Mouse (Mus musculus) neural tube, embryonic 12.5 days (tissue): ENCODE measurements at regions not wholly inside any gene's neighbourhood (a gene's known extent, or its start where the extent isn't known, plus 50 kb on each side); places are given as distances from the start of the nearest gene placed in this dataset.

Source experiments
- ATAC-seq: fragments of 200-750 bp; cut with Nextera tagmentation; 2 replicates; pipeline ENCODE4 v1.8.0; 2017; ENCODE audit warnings: low read depth, mild to moderate bottlenecking, moderate TSS enrichment, moderate library complexity; ENCODE audit not compliant: low FRiP score
- H3K27ac ChIP-seq: fragments of 300-500 bp; sonication (generic); 2 replicates; pipeline ENCODE4 v1.5.1; 2016
- H3K27me3 ChIP-seq: fragments of 300-500 bp; sonication (generic); replicated peaks from 2 replicates; pipeline ENCODE4 v1.6.1; 2016; ENCODE audit warnings: mild to moderate bottlenecking
- H3K36me3 ChIP-seq: fragments of 300-500 bp; sonication (generic); 2 replicates; pipeline ENCODE4 v1.6.1; 2016; ENCODE audit warnings: mild to moderate bottlenecking
- H3K4me1 ChIP-seq: fragments of 300-500 bp; sonication (generic); 2 replicates; pipeline ENCODE4 v1.6.1; 2016
- H3K4me2 ChIP-seq: fragments of 300-500 bp; sonication (generic); replicated peaks from 2 replicates; pipeline ENCODE4 v1.6.1; 2016; ENCODE audit warnings: mild to moderate bottlenecking
- H3K4me3 ChIP-seq: fragments of 300-500 bp; sonication (generic); 2 replicates; pipeline ENCODE4 v1.5.1; 2016
- H3K9ac ChIP-seq: fragments of 300-500 bp; sonication (generic); 2 replicates; pipeline ENCODE4 v1.6.1; 2016; ENCODE audit warnings: mild to moderate bottlenecking
- H3K9me3 ChIP-seq: fragments of 300-500 bp; sonication (generic); 2 replicates; pipeline ENCODE4 v1.6.1; 2016; ENCODE audit warnings: mild to moderate bottlenecking
- WGBS: fragments of 180-500 bp; shearing (Covaris S2); methylation state at CpG from one replicate; pipeline ENCODE4 v1.1.7; 2016; 5-methylcytosine and 5-hydroxymethylcytosine counted together

DNA sequence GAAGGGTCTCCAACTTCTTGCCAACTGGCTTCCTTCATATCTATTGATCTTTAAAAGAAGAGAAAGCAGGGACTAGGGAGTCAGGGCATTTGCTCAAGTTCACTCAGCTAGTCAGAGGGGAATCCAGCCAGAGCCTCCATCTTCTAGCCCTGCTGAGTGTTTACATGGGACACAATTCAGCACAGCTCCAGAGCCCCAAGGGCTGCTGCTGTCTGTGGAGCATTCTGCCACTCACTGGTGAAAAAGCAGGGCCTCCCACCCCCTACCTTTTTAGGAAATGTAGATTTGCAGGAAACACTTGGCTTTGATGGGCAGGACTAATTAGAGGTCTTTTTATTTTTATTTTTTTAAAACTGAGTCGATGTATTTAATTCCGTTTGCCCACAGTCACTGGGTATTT lies 213.0 kb upstream of the Tle3 start:
- Histone ChIP-seq H3K9ac (no peak overlapping the region), H3K27me3 (peaks cover 6% of the 10 kb centered on the region; the same call in 1 of the 2 replicates), H3K36me3 (no peaks in the 10 kb centered on the region), H3K4me3 (no peak overlapping the region), H3K27ac (no peak overlapping the region), H3K9me3 (no peaks in the 10 kb centered on the region), H3K4me2 (no peak overlapping the region), H3K4me1 (peaks cover 29% of the 10 kb centered on the region)
- ATAC-seq = no peak
- WGBS = 94% methylated on average over 2 of the region's 2 CpGs

DNA sequence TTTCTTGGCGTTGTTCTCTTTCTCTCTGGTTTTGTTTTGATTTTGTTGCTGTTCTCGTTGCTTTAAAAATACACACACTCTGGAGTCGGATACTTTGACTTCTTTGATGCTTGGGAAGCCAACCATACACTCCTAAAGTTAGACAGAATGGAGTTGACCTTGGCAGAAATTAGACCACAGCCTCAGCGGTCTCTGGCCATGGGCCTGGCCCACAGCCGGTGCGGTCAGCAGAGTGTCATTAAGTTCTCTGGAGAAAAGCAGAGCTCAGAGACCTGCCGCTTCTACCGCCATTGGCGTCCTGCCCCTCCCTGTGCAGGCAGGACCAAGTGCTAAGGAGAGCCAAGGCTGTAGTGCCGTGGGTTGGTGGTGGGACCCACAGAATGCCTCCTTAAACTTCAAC lies 212.6 kb upstream of the Tle3 start:
- ATAC-seq = no peak
- Histone ChIP-seq H3K4me1 (peaks cover 29% of the 10 kb centered on the region), H3K4me3 (no peak overlapping the region), H3K27ac (no peak overlapping the region), H3K9ac (no peak overlapping the region), H3K9me3 (no peaks in the 10 kb centered on the region), H3K4me2 (no peak overlapping the region), H3K27me3 (peaks cover 6% of the 10 kb centered on the region; the same call in 1 of the 2 replicates), H3K36me3 (no peaks in the 10 kb centered on the region)
- 80% methylated on average over 10 of the region's 10 CpGs for WGBS

DNA sequence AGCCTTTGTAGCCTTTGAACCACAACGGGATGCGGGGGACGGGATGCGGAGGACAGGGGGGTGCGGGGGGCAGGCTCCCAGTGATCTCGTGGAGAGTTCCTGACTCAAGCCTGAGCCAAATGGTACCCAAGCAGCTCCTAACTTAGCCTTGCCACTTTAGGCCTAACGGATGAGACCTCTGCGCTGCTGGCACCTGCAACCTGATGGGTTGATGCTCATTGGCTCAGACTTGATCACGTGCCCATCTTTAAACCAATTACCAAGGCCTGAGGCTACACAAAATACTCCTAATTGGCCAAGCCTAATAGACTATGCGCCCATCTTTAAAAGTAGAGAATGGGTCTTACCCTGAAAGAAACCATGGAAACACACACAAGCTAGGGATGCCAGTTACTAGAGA lies 209.3 kb upstream of the Tle3 start:
- no peaks in the 10 kb centered on the region for H3K9me3 ChIP-seq
- no peak for ATAC-seq
- H3K4me3 ChIP-seq = no peak overlapping the region
- no peak overlapping the region for H3K4me2 ChIP-seq
- peaks cover 6% of the 10 kb centered on the region; the same call in 1 of the 2 replicates for H3K27me3 ChIP-seq
- H3K4me1 ChIP-seq = peaks cover 23% of the 10 kb centered on the region
- no peaks in the 10 kb centered on the region for H3K36me3 ChIP-seq
- 90% methylated on average over 10 of the region's 10 CpGs for WGBS
- H3K9ac ChIP-seq = no peak overlapping the region
- H3K27ac ChIP-seq = no peak overlapping the region

DNA sequence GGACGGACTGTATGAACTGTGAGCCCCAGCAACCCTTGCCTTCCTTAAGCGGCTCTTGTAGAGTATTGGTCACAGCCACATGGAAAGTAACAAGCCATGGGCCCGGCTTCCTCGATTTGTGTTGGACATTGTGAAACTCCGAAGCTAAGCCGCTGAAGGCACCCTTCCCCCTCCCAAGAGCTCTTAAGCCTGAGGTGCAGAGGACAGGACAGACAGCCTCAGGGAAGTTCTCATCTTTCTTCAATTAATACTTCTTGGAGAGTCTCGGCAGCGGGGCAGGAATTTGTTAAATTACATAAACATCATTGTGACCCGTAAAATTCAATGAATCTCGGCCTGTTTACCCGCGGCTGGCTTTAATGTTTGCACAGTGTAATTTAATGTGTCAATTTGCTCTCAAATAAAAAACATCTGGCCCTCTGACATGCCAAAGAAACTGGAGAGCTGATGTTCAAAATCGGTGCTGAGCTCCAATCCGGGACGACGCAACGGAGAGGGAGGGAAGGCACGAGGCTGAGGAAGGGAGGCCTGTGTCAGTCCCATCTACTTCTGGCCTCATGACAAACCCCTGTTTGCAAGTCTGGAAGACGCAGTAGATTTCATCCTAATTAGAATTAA lies 208.4 kb upstream of the Tle3 start:
- Histone ChIP-seq H3K9me3 (no peaks in the 10 kb centered on the region), H3K36me3 (no peaks in the 10 kb centered on the region), H3K27me3 (peaks cover 6% of the 10 kb centered on the region; the same call in 1 of the 2 replicates), H3K9ac (no peak overlapping the region), H3K4me1 (peaks cover 23% of the 10 kb centered on the region), H3K27ac (no peak overlapping the region), H3K4me2 (no peak overlapping the region), H3K4me3 (no peak overlapping the region)
- ATAC-seq = no peak
- 76% methylated on average over 19 of the region's 19 CpGs for WGBS

DNA sequence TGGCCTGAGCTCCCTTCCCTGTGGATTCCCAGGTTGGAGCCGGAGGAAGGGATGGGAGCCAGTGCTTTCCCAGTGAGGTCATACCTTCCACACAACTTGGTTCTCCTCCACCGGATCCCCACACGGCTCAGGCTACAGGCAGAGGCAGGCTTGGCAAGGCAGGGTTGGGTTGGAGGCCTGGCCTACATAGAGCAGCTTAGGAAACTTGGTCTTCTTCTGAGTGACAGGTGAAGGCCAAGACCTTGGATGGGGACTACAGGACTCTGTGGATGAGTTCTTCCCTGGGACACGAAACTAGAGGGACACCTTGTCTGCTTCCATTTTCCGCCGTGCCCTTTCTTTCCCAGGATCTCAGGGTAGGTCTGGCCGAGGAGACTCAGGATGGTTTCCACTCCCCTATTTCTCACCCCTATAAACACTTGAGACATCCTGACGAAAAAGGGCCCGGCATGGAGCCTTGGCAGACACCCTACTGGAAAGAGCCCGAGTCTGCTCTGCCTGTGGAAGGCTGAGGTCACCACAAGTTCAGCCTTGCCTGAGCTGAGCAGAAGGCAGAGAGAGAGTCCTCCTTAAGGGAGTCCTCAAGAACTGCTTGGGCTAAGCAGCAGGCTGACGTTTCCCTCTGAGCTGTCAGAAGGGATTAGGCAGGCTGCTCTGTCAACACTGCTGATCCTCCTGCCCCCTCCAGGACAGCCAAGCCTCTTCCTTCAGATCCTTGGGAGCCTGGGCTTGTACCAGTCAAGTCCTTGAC lies 207.5 kb upstream of the Tle3 start:
- H3K9ac ChIP-seq = no peak overlapping the region
- H3K4me1 ChIP-seq = peaks cover 23% of the 10 kb centered on the region
- H3K9me3 ChIP-seq = no peaks in the 10 kb centered on the region
- no peak for ATAC-seq
- H3K4me2 ChIP-seq = no peak overlapping the region
- WGBS = 74% methylated on average over 11 of the region's 11 CpGs
- H3K36me3 ChIP-seq = no peaks in the 10 kb centered on the region
- H3K27me3 ChIP-seq = peaks cover 4% of the 10 kb centered on the region; the same call in 1 of the 2 replicates
- H3K4me3 ChIP-seq = no peak overlapping the region
- H3K27ac ChIP-seq = no peak overlapping the region

DNA sequence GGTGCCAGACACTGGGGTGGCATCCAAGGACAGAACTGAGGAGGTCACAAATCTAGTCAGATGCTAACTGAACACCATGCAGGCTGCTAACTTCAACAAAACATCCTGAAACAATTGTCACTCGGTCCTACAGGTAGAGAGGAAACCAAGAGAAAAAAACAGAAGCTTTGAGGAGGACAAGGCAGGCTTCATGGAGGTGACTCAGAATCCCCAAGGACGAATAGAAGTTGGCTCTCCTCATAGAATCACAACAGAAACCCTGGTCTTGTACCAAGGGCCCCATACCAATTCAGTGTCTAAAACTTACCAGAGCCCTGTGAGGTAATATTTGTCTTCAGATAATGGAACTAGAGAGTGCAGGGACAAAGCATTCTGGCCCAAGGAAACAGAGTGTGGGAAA lies 206.1 kb upstream of the Tle3 start:
- no peaks in the 10 kb centered on the region for H3K9me3 ChIP-seq
- H3K4me1 ChIP-seq = peaks cover 23% of the 10 kb centered on the region
- H3K4me2 ChIP-seq = no peak overlapping the region
- H3K27ac ChIP-seq = no peak overlapping the region
- H3K27me3 ChIP-seq = no peaks in the 10 kb centered on the region
- no peaks in the 10 kb centered on the region for H3K36me3 ChIP-seq
- no peak overlapping the region for H3K4me3 ChIP-seq
- WGBS = 78% methylated on average over 2 of the region's 2 CpGs
- no peak for ATAC-seq
- H3K9ac ChIP-seq = no peak overlapping the region

DNA sequence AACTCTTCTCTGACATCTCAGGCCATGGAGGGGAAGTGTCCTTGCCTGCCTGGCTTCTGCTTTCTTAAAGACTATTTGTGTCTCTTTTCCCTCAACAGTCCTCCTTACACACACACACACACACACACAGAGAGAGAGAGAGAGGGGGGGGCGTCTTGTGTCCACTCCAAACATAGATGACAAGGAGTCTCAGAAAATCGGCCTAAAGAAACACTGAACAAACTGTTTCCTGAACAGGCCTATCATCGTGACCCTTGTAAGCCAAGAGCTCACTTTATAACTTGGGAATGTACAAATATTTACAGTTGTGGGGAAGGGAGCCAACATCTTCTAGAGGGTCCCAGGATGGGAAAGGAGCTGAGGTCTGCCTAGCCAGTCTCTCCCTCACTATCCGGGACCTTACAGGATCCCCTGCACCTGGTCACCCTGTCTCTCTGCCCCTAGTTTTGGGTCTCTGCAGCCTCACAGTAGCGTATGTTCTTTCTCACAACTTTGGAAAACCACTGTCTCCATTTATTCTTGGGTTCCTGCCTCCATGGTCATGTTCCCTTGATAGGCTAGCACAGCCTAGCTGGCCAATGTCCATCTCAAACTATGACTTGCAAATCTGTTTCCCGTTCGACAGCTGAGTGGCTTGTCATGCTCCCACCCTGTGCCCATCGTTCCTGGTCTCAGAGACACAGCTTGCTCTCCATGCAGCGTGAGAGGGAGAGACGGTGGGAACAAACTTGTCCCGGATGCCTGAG lies 204.9 kb upstream of the Tle3 start:
- no peak overlapping the region for H3K4me3 ChIP-seq
- H3K36me3 ChIP-seq = no peaks in the 10 kb centered on the region
- ATAC-seq = no peak
- no peak overlapping the region for H3K4me2 ChIP-seq
- H3K9ac ChIP-seq = no peak overlapping the region
- no peaks in the 10 kb centered on the region for H3K27me3 ChIP-seq
- 86% methylated on average over 11 of the region's 11 CpGs for WGBS
- H3K27ac ChIP-seq = no peak overlapping the region
- peaks cover 21% of the 10 kb centered on the region for H3K4me1 ChIP-seq
- H3K9me3 ChIP-seq = no peaks in the 10 kb centered on the region

DNA sequence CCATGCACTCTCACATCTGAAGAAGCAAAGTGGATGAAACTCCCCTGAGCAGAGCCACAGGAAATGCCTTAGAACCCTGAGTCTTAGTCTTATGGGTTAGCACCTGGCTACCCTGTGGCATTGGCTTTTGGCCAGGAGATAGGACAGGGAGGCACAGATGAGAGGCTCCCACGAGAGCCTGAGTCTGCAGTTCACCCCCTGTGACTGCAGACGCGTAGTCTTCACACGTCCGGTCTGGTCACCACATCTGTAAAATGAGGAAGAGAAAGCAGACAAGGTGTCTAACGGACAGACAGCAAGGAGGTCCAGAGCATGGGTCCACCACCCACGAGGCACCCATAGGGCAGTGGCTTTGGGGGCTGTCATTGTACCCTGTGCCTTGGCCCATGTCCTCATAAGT lies 203.2 kb upstream of the Tle3 start:
- WGBS = 88% methylated on average over 7 of the region's 7 CpGs
- H3K27ac ChIP-seq = no peak overlapping the region
- H3K36me3 ChIP-seq = no peaks in the 10 kb centered on the region
- no peak overlapping the region for H3K4me2 ChIP-seq
- peaks cover 17% of the 10 kb centered on the region; the same call in 1 of the 2 replicates for H3K4me1 ChIP-seq
- no peak overlapping the region for H3K9ac ChIP-seq
- no peak for ATAC-seq
- no peaks in the 10 kb centered on the region for H3K27me3 ChIP-seq
- H3K9me3 ChIP-seq = no peaks in the 10 kb centered on the region
- H3K4me3 ChIP-seq = no peak overlapping the region

DNA sequence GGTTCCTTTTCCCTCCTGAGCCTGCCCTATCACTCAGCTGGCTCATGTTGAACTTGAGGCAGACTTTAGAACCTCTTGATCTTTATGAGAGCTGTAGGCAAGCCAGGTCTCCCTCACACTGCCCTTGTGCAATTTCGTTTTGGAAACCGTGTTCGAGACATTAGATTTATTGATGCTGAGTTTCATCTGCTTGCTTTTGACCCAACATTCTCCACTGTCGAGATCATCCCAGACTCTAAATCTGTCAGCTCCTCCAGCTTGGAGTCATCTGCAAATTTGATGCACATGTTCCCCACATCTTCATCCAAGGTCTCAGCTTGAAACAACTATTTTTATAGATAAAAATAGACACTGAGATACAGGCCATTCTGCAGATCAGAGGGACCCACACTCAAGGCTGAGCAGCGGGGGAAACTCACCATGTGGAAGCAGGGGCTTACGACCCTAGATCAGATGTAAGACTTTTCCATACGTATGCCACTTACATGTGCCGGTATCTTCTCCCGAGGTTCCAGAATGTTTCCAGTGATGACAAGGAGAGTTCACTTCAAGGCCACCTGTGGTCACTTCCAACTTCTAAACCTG lies 202.6 kb upstream of the Tle3 start:
- Histone ChIP-seq H3K4me1 (0 out of 2 replicates have a peak, but pooled peaks cover 10% of the 10 kb centered on the region), H3K27me3 (no peaks in the 10 kb centered on the region), H3K4me2 (no peak overlapping the region), H3K9me3 (no peaks in the 10 kb centered on the region), H3K9ac (no peak overlapping the region), H3K4me3 (no peak overlapping the region), H3K36me3 (no peaks in the 10 kb centered on the region), H3K27ac (no peak overlapping the region)
- no peak for ATAC-seq
- 83% methylated on average over 9 of the region's 9 CpGs for WGBS

DNA sequence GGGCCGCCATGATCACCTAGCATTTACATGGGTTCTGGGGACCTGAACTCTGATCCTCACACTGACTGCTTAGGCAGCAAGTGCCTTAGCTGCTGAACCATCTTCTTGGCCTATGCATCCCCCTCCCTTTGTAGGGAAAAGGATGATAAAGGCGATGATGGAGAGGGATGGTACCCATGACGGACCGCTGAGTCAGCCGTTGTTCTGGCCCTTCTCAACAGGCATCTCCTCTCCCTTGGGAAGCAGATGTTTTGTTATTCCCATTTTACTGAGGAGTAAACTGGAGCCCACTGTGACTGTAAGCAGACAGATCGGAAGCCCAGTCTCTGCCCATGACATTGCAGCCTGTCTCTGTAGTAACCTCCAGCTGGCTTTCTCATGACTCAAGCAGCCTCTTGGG lies 201.2 kb upstream of the Tle3 start:
- 0 out of 2 replicates have a peak, but pooled peaks cover 5% of the 10 kb centered on the region for H3K4me1 ChIP-seq
- no peaks in the 10 kb centered on the region for H3K9me3 ChIP-seq
- no peaks in the 10 kb centered on the region for H3K36me3 ChIP-seq
- no peaks in the 10 kb centered on the region for H3K27me3 ChIP-seq
- H3K27ac ChIP-seq = no peak overlapping the region
- H3K4me2 ChIP-seq = no peak overlapping the region
- no peak overlapping the region for H3K4me3 ChIP-seq
- H3K9ac ChIP-seq = no peak overlapping the region
- ATAC-seq = no peak
- WGBS = 92% methylated on average over 6 of the region's 6 CpGs

DNA sequence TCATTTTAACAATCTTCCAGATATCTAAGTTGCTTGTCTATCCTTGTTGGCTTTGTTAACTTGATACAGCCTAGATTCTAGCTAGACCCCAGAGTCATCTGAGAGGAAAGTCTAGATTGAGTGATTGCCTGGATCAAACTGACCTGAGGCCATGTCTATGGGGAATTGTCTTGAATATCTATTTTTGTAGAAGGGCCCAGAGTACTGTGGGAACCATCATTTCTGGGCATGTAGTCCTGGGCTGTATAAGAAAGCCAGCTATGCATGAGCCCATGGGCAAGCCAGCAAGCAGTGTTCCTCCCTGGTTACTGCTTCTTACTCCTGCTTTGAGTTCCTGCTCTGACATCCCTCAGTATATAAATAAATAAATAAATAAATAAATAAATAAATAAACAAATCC lies 199.7 kb upstream of the Tle3 start:
- no peaks in the 10 kb centered on the region for H3K36me3 ChIP-seq
- H3K27me3 ChIP-seq = no peaks in the 10 kb centered on the region
- H3K9ac ChIP-seq = no peak overlapping the region
- no peak overlapping the region for H3K4me2 ChIP-seq
- 0 out of 2 replicates have a peak, but pooled peaks cover 5% of the 10 kb centered on the region for H3K4me1 ChIP-seq
- ATAC-seq = no peak
- no peaks in the 10 kb centered on the region for H3K9me3 ChIP-seq
- H3K4me3 ChIP-seq = no peak overlapping the region
- H3K27ac ChIP-seq = no peak overlapping the region

DNA sequence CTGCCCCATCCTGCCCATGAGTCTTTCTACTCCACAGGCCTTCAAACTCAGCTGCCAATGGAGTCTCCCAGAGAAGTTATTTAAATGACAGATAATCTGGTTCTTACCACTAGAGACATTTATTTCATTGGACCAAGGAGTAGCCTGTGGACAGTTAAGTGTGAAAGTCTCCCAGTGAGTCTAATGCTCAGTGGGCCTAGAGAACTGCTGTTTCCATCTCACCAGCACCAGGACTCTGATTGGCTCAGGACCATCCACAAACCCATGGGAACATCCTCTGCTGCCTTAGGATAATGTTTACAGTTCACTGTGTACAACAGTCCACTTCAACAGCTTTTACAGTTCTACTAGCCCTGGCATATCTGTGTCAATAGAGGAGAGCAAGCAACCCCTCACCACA lies 198.6 kb upstream of the Tle3 start:
- no peak overlapping the region for H3K9ac ChIP-seq
- no peak overlapping the region for H3K4me3 ChIP-seq
- H3K4me1 ChIP-seq = 0 out of 2 replicates have a peak, but pooled peaks cover 5% of the 10 kb centered on the region
- H3K4me2 ChIP-seq = no peak overlapping the region
- no peaks in the 10 kb centered on the region for H3K27me3 ChIP-seq
- no peak overlapping the region for H3K27ac ChIP-seq
- no peaks in the 10 kb centered on the region for H3K9me3 ChIP-seq
- no peak for ATAC-seq
- H3K36me3 ChIP-seq = no peaks in the 10 kb centered on the region
